Mouse (Mus musculus) spleen, adult 12 weeks (tissue): ENCODE data around the gene Wdr60.

Source experiments
- DNase-seq: peaks from one replicate; pipeline ENCODE4 v3.0.0; 2022; ENCODE audit warnings: low spot score

Gene Wdr60

DNA sequence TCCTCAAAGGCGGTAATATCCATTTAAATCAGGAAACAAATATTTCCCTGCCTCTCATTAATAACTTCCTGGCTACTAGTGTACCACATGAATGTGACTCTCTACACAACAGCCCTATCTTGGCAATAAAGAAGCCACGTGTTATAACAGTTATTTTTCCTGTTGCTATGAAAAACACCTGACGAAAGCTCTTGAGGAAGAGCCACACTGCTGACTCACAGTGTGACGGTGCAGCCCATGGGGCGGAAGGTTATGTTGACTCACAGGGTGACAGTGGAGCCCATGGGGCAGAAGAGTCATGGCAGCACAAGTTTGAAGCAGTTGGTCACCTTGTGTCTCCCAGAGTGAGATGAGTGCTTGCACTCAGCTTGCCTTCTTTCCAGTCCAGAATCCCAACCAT, 6.6 kb upstream of the Wdr60 start:
- DNase-seq, result no peak

DNA sequence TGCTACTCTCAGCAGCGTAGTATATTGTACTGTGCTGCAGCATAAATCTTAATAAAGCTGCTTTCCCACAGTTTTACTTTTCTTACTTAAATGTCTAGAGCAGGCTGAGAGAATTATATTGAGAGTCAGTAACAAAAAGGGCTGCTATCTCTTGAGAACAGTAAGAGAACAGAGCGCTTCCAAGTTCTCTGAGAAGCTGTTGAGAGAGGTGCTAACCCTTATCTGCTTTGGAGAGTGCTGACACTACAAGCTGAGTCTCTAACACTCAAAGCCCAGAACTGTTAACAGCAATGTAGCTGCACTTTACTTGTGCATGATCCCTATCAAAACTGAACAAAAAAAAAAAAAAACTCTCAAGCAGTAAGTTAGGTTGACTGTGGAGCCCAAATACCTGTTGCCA, 2.5 kb upstream of the Wdr60 start:
- no peak for DNase-seq

DNA sequence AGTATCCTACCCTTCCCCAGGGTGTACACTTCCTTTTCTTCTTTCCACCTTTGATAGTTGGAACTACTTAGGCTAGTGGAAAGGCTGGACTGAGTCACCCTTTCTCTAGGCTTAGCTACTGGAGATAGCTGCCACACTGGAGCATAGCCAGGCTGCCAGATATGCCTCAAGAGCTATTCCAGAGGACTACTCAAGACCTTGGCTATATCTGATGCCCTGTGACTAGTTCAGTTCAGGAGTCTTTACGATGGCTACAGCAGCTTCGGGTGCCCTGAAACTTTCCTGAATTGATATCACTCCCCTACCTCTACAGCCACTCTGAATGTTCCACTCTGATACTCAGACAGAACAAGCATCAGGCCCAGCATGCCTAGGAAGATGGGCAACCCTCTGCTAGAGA, 1.9 kb upstream of the Wdr60 start:
- DNase-seq, result no peak

DNA sequence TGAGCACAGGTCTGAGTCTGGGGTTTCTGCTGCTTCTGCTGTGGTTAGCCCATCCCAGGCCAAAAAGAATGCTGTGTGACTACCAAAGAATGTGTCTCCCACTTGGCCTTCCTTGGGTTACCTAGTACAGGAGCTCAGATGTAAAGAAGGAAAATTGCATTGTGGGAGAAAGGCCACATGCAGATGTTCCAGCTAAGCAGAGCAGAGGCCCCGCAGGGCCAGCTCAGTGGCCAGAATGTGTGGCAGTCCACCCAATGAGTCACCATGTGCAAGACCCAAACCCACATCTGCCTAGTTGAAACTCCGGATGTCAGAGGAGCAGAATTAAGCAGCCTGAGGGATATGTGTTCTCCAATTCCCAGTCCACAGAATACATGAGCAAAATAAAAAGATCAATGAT, 4.5 kb downstream of the Wdr60 start:
- DNase-seq, result no peak

GRCm38 (mm10) chr12:116255636-116256035, 7.2 kb downstream of the Wdr60 start:
- no peak for DNase-seq

DNA sequence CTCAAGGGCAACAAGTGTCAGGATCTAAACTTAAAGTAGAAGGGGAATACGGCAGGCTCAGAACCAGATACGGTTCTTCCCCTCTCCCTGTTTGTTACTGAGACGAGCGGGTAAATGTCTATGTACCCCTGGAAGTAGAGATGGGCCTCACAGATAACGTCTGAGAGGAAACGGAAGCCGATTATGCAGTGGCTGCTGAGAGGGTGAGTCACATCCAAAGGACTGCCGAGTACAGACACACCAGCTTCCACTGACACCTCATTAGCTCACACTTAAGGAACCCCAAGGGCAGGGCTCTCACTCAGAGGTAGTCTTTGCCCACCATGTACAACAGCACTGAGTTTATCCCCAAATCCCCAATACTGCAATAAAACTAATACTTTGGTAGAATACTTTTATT, 8.2 kb downstream of the Wdr60 start:
- DNase-seq, result no peak

- DNase-seq, result no peak
Measured at GRCm38 (mm10) chr12:116244601-116245000, 18.2 kb downstream of the Wdr60 start.

DNA sequence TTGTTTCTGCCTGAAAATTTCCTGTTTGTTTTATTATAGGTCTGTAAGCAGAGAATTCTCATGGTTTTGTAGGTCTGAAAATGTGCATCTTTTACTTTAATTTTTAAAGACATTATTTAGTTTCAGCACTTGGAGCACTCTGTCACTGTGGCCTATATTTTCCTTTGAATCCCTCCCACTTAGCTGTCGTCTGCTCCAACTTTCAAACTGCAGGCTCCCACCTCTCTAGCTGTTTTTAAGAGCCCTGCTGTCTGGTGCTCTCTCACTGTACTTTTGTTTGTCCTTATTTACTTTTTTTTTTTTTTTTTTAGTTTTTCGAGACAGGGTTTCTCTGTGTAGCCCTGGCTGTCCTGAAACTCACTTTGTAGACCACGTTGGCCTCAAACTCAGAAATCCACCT, 24.0 kb downstream of the Wdr60 start:
- no peak for DNase-seq

DNA sequence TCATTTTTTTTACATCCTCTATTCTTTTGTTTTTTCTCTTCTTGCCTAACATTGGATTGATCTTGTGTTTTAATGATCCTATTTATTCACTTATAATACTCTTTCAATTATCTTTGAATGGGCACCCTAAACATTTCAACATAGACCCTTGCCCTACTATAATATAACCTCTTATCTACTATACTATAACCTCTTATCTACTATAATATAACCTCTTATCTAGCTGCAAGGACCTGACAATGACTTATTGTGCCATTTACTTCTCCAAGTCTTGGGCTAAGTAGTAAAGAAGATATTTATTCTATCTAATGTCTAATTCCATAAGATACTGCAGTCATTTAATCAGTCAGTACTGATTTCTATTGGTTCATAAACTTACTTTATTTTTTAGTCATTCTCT, 24.5 kb downstream of the Wdr60 start:
- DNase-seq, result no peak

DNA sequence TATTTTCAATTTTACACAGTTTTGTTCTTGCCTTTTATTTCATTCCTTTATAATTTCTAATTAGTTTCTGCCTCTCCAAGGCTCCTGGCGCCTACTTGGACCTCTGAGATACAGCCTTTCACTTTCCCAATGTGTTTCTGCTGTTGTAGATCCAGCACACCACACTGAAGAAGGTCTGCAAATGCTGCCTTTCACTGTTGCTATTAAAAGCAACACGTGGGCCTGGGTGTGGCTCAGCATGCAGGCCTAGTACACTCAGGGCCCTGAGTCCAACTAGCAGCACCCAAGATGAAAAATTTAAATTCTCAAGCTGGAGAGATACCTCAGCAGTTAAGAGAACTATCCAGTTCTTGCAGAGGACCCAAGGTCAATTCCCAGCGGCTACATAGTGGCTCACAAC, 26.2 kb downstream of the Wdr60 start:
- no peak for DNase-seq

GRCm38 (mm10) chr12:116235356-116235755, 27.5 kb downstream of the Wdr60 start:
- no peak for DNase-seq

DNA sequence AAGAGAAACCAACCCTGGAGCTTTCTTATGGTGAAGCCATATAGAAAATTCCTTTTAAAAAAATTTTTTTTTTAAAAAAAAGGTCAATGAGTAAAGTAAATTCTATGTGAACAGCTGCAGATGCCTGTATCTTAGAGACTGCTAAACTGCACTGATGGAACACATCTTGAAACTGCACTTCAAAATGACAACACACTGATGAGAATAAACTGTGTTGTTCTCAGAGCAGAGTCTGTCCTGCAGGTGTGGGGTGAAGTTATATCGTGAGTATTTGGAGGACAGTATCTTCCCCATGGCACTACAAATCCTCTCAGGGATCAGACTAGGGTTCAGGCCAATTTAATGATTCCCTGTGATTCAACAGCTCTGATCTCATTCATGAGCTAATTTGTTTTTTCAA, 30.8 kb downstream of the Wdr60 start:
- no peak for DNase-seq

DNA sequence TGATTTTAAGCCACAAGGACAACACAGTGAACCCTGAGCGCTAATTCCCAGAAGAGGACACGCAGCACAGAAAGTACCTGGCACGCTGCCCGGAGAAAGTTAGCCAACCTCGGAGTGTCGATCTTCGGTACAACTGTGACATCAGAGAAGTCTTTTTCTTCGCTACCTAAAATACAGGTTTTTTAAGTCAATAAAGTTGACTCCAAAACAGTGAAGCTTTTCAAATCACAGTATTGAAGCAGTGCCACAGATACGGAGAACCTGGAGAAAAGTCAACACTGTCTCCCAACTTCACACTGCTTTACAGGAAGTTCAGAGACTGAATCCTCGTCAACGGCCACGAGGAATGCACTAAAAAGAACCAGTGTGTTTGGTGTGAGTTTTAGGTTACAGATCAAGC, 31.2 kb downstream of the Wdr60 start:
- DNase-seq, result no peak

GRCm38 (mm10) chr12:116229451-116229850, 33.4 kb downstream of the Wdr60 start:
- no peak for DNase-seq

DNA sequence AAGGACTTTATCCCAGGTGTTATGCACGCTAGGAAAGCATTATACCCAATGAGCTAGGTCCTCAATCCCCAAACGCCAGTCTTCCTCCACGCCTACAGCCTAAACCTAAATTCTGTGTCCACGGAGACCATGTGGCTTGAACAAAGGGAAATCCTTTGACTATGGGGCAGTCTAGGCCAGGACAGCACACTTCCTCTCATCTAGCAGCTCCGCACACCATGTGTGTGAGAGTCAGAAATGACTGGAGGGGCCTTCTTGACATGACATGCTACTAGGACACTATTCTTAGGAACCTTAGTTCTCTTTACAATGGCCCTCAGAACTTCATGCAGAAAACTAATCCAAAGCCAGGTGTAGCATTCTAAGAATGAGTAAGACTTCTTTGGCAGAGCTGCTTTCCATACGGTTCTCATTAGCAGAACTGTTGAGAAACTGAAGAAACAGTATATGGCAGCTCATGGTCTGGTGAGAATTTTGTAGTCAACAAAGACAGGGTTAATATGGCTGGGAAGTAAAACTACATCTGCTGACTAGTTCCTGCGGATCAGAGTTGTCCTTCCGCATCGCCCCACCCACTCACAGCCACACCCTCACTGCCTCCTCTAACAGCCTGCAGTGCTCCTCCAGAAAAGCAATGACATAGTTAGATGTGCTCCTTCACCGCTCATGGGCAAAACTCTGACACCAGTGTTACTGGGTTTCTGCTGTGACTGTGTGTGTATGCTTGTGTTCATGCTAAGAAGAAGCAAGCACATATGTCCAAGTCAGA, 36.3 kb downstream of the Wdr60 start:
- no peak for DNase-seq

DNA sequence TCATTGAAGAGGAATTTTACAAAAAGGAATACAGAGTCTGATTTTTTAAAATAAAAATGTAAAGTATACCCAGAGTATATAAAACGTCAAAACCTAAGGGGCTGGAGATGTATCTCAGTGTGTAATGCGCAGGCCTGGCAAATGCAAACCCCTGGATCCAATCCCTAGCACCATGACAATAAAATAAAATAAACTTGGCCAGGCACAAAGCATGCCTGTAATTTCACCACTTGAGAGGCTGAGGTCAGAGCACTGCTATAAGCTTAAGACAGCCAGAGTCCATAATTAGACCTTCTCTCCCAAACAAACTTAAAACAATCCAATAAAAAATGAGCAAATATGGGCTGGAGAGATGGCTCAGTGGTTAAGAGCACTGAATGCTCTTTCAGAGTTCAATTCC, 39.7 kb downstream of the Wdr60 start:
- DNase-seq, result no peak

GRCm38 (mm10) chr12:116207486-116207885, 55.3 kb downstream of the Wdr60 start:
- no peak for DNase-seq

GRCm38 (mm10) chr12:116205726-116206125, 57.1 kb downstream of the Wdr60 start:
- no peak for DNase-seq

- DNase-seq, result no peak
Measured at GRCm38 (mm10) chr12:116202176-116202981, 60.4 kb downstream of the Wdr60 start.

- DNase-seq, result no peak
Measured at GRCm38 (mm10) chr12:116198791-116199190, 64.0 kb downstream of the Wdr60 start.

- DNase-seq, result no peak
Measured at GRCm38 (mm10) chr12:116196221-116196620, 66.6 kb downstream of the Wdr60 start.

- no peak for DNase-seq
Measured at GRCm38 (mm10) chr12:116194641-116195040, 68.2 kb downstream of the Wdr60 start.

DNA sequence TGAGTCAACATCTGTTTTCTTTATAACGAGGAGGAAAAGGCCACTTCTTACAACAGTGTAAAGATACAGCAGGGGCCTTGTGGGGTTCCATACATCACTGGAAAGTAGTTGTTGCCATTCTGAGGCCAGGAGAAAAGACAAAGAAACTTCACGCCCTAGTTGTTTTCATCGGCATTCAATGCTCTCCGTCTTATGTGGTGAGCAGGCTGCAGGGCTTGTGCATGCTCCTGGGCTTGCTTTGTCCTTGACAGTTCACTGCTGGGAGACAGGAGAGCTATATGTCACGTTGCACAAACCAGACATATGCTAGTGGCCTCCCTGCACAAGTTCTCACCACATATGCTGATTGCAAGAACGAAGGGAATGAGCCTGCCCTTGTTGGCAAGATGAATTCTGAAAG, 68.9 kb downstream of the Wdr60 start:
- no peak for DNase-seq
